Mouse (Mus musculus): ENCODE data around the gene Hexdc. TPM values are rescaled to one million over a fixed set of nuclear protein-coding genes. Genes with fewer than 3 reads are reported as not detected.
A peak's percentile ranks its signal among the peaks of the same experiment; 100 is the strongest.

The Hexdc gene
- polyA plus RNA-seq, 1 experiment, result 18.3 TPM

GRCm38 (mm10) chr11:121236564-121237344 is 32.5 kb downstream of the Hexdc start, which contains the start of gene Narf:
Gene Narf (plus strand): TSS chr11:121237253.
- TF ChIP-seq POLR2A (IDR thresholded peaks at IDR 0.05; ENCODE audit: low read depth, low read length) (peak; percentile 98), CTCF (conservative IDR thresholded peaks at IDR 0.05; ENCODE audit: insufficient read depth, insufficient read length, low read depth, low read length) (peak; percentile 52)
- Histone ChIP-seq H3K36me3 (ENCODE audit: control insufficient read depth, insufficient read depth, low read length) (no peaks in the 10 kb centered on the region), H3K27ac (ENCODE audit: insufficient read depth, low read depth, low read length) (peak within 1 kb of the TSS; percentile 98), H3K4me3 (ENCODE audit: insufficient read depth, low read depth, low read length) (peak within 1 kb of the TSS; percentile 80), H3K4me1 (ENCODE audit: control insufficient read depth, insufficient read depth, low read length) (peaks cover 9% of the 10 kb centered on the region), H3K27me3 (replicated peaks; ENCODE audit: control insufficient read depth, insufficient read depth, low read length) (no peaks in the 10 kb centered on the region)
- peak; percentile 100 for DNase-seq
- WGBS, result under 1% methylated on average over 50 of the region's 50 CpGs

GRCm38 (mm10) chr11:121237345-121238128 is 33.3 kb downstream of the Hexdc start:
- no peaks in the 10 kb centered on the region for H3K36me3 ChIP-seq (ENCODE audit: control insufficient read depth, insufficient read depth, low read length)
- TF ChIP-seq POLR2A (IDR thresholded peaks at IDR 0.05; ENCODE audit: low read depth, low read length) (no peak), CTCF (conservative IDR thresholded peaks at IDR 0.05; ENCODE audit: insufficient read depth, insufficient read length, low read depth, low read length) (peak; percentile 64)
- peak overlapping the region; percentile 80 for H3K4me3 ChIP-seq (ENCODE audit: insufficient read depth, low read depth, low read length)
- 1% methylated on average over 28 of the region's 28 CpGs for WGBS
- peaks cover 8% of the 10 kb centered on the region for H3K4me1 ChIP-seq (ENCODE audit: control insufficient read depth, insufficient read depth, low read length)
- no peaks in the 10 kb centered on the region for H3K27me3 ChIP-seq (replicated peaks; ENCODE audit: control insufficient read depth, insufficient read depth, low read length)
- H3K27ac ChIP-seq (ENCODE audit: insufficient read depth, low read depth, low read length), result peak overlapping the region; percentile 85
- DNase-seq, result peak; percentile 70

- H3K4me1 ChIP-seq (ENCODE audit: control insufficient read depth, insufficient read depth, low read length), result peaks cover 8% of the 10 kb centered on the region
- 92% methylated on average over 2 of the region's 2 CpGs for WGBS
- no peak overlapping the region for H3K4me3 ChIP-seq (ENCODE audit: insufficient read depth, low read depth, low read length)
- H3K27ac ChIP-seq (ENCODE audit: insufficient read depth, low read depth, low read length), result no peak overlapping the region
- no peaks in the 10 kb centered on the region for H3K27me3 ChIP-seq (replicated peaks; ENCODE audit: control insufficient read depth, insufficient read depth, low read length)
- no peak for DNase-seq
- TF ChIP-seq CTCF (conservative IDR thresholded peaks at IDR 0.05; ENCODE audit: insufficient read depth, insufficient read length, low read depth, low read length), result no peak
- TF ChIP-seq POLR2A (IDR thresholded peaks at IDR 0.05; ENCODE audit: low read depth, low read length), result no peak
- no peaks in the 10 kb centered on the region; the same call in 1 of the 2 replicates for H3K36me3 ChIP-seq (ENCODE audit: control insufficient read depth, insufficient read depth, low read length)
Measured at GRCm38 (mm10) chr11:121239669-121240068, 35.4 kb downstream of the Hexdc start.

- 86% methylated on average over 8 of the region's 8 CpGs for WGBS
- Histone ChIP-seq H3K4me1 (ENCODE audit: control insufficient read depth, insufficient read depth, low read length) (no peaks in the 10 kb centered on the region), H3K4me3 (ENCODE audit: insufficient read depth, low read depth, low read length) (no peak overlapping the region), H3K36me3 (ENCODE audit: control insufficient read depth, insufficient read depth, low read length) (peaks cover 16% of the 10 kb centered on the region), H3K27me3 (replicated peaks; ENCODE audit: control insufficient read depth, insufficient read depth, low read length) (no peaks in the 10 kb centered on the region), H3K27ac (ENCODE audit: insufficient read depth, low read depth, low read length) (no peak overlapping the region)
- no peak for TF ChIP-seq CTCF (conservative IDR thresholded peaks at IDR 0.05; ENCODE audit: insufficient read depth, insufficient read length, low read depth, low read length)
- TF ChIP-seq POLR2A (IDR thresholded peaks at IDR 0.05; ENCODE audit: low read depth, low read length), result no peak
- DNase-seq, result no peak
Measured at GRCm38 (mm10) chr11:121250196-121250595, 46.0 kb downstream of the Hexdc start.

GRCm38 (mm10) chr11:121259160-121260100 is 55.2 kb downstream of the Hexdc start, which contains the start of gene Foxk2:
Gene Foxk2 (plus strand): TSS chr11:121259990.
- DNase-seq, result peak; percentile 94
- H3K4me1 ChIP-seq (ENCODE audit: control insufficient read depth, insufficient read depth, low read length), result peaks cover 4% of the 10 kb centered on the region; the same call in 1 of the 2 replicates
- peak within 1 kb of the TSS; percentile 94 for H3K4me3 ChIP-seq (ENCODE audit: insufficient read depth, low read depth, low read length)
- H3K27me3 ChIP-seq (replicated peaks; ENCODE audit: control insufficient read depth, insufficient read depth, low read length), result no peaks in the 10 kb centered on the region
- 3% methylated on average over 91 of the region's 91 CpGs for WGBS
- H3K27ac ChIP-seq (ENCODE audit: insufficient read depth, low read depth, low read length), result peak within 1 kb of the TSS; percentile 83
- peak; percentile 24 for TF ChIP-seq POLR2A (IDR thresholded peaks at IDR 0.05; ENCODE audit: low read depth, low read length)
- no peak for TF ChIP-seq CTCF (conservative IDR thresholded peaks at IDR 0.05; ENCODE audit: insufficient read depth, insufficient read length, low read depth, low read length)
- H3K36me3 ChIP-seq (ENCODE audit: control insufficient read depth, insufficient read depth, low read length), result no peaks in the 10 kb centered on the region

- H3K27ac ChIP-seq (ENCODE audit: insufficient read depth, low read depth, low read length), result no peak overlapping the region
- 1% methylated on average over 60 of the region's 60 CpGs for WGBS
- no peaks in the 10 kb centered on the region for H3K36me3 ChIP-seq (ENCODE audit: control insufficient read depth, insufficient read depth, low read length)
- peaks cover 4% of the 10 kb centered on the region; the same call in 1 of the 2 replicates for H3K4me1 ChIP-seq (ENCODE audit: control insufficient read depth, insufficient read depth, low read length)
- H3K27me3 ChIP-seq (replicated peaks; ENCODE audit: control insufficient read depth, insufficient read depth, low read length), result no peaks in the 10 kb centered on the region
- no peak for TF ChIP-seq POLR2A (IDR thresholded peaks at IDR 0.05; ENCODE audit: low read depth, low read length)
- TF ChIP-seq CTCF (conservative IDR thresholded peaks at IDR 0.05; ENCODE audit: insufficient read depth, insufficient read length, low read depth, low read length), result no peak
- H3K4me3 ChIP-seq (ENCODE audit: insufficient read depth, low read depth, low read length), result peak overlapping the region; percentile 78
- DNase-seq, result peak; percentile 29
Measured at GRCm38 (mm10) chr11:121260211-121260906, 56.1 kb downstream of the Hexdc start.

Data from kidney, adult 2 months (tissue).